Mouse (Mus musculus): ENCODE data around the gene Gnas. TPM values are rescaled to one million over a fixed set of nuclear protein-coding genes. Genes with fewer than 3 reads are reported as not detected.
A peak's percentile ranks its signal among the peaks of the same experiment; 100 is the strongest.

The Gnas gene
- polyA plus RNA-seq, 1 experiment from 2014 or later, result 1,162 TPM

- Histone ChIP-seq H3K4me3 (ENCODE audit: low read depth, low read length) (no peak overlapping the region), H3K9ac (ENCODE audit: low read length) (no peak overlapping the region), H3K9me3 (ENCODE audit: control insufficient read depth, low read length) (peaks cover 21% of the 10 kb centered on the region), H3K36me3 (ENCODE audit: control insufficient read depth, insufficient read depth, low read length) (no peaks in the 10 kb centered on the region), H3K27ac (ENCODE audit: low read depth, low read length) (no peak overlapping the region), H3K4me1 (ENCODE audit: control insufficient read depth, insufficient read depth, low read length) (peaks cover 3% of the 10 kb centered on the region; the same call in 1 of the 2 replicates), H3K4me2 (peak overlapping the region; percentile 52; the same call in 1 of the 2 replicates), H3K27me3 (ENCODE audit: control insufficient read depth, insufficient read depth, low read length) (peaks cover 33% of the 10 kb centered on the region)
- 48% methylated on average over 33 of the region's 33 CpGs for WGBS
- DNase-seq (ENCODE audit: low spot score, missing footprints) (no peak), ATAC-seq (ENCODE audit: low FRiP score) (no peak)
Measured at GRCm38 (mm10) chr2:174298471-174298870, 14.4 kb downstream of the Gnas start.

- Histone ChIP-seq H3K9me3 (ENCODE audit: control insufficient read depth, low read length) (peaks cover 21% of the 10 kb centered on the region), H3K4me2 (peak overlapping the region; percentile 52), H3K36me3 (ENCODE audit: control insufficient read depth, insufficient read depth, low read length) (no peaks in the 10 kb centered on the region), H3K9ac (ENCODE audit: low read length) (no peak overlapping the region), H3K27me3 (ENCODE audit: control insufficient read depth, insufficient read depth, low read length) (peaks cover 33% of the 10 kb centered on the region), H3K4me1 (ENCODE audit: control insufficient read depth, insufficient read depth, low read length) (peaks cover 2% of the 10 kb centered on the region; the same call in 1 of the 2 replicates), H3K4me3 (ENCODE audit: low read depth, low read length) (peak overlapping the region; percentile 25), H3K27ac (ENCODE audit: low read depth, low read length) (no peak overlapping the region)
- DNase-seq (ENCODE audit: low spot score, missing footprints) (no peak), ATAC-seq (ENCODE audit: low FRiP score) (no peak)
- 47% methylated on average over 48 of the region's 48 CpGs for WGBS
Measured at GRCm38 (mm10) chr2:174299091-174299770, 15.1 kb downstream of the Gnas start.

GRCm38 (mm10) chr2:174299771-174300160, 15.6 kb downstream of the Gnas start:
- Histone ChIP-seq H3K9ac (ENCODE audit: low read length) (no peak overlapping the region), H3K27ac (ENCODE audit: low read depth, low read length) (no peak overlapping the region), H3K4me2 (peak overlapping the region; percentile 52), H3K4me1 (ENCODE audit: control insufficient read depth, insufficient read depth, low read length) (peaks cover 2% of the 10 kb centered on the region; the same call in 1 of the 2 replicates), H3K36me3 (ENCODE audit: control insufficient read depth, insufficient read depth, low read length) (no peaks in the 10 kb centered on the region), H3K27me3 (ENCODE audit: control insufficient read depth, insufficient read depth, low read length) (peaks cover 33% of the 10 kb centered on the region), H3K4me3 (ENCODE audit: low read depth, low read length) (peak overlapping the region; percentile 25), H3K9me3 (ENCODE audit: control insufficient read depth, low read length) (peaks cover 21% of the 10 kb centered on the region)
- 47% methylated on average over 34 of the region's 34 CpGs for WGBS
- no peak for ATAC-seq (ENCODE audit: low FRiP score)
- peak; percentile 88 for DNase-seq (ENCODE audit: low spot score, missing footprints)

GRCm38 (mm10) chr2:174300186-174300585, 16.1 kb downstream of the Gnas start:
- Histone ChIP-seq H3K27me3 (ENCODE audit: control insufficient read depth, insufficient read depth, low read length) (peaks cover 33% of the 10 kb centered on the region), H3K27ac (ENCODE audit: low read depth, low read length) (no peak overlapping the region), H3K4me3 (ENCODE audit: low read depth, low read length) (peak overlapping the region; percentile 25), H3K36me3 (ENCODE audit: control insufficient read depth, insufficient read depth, low read length) (no peaks in the 10 kb centered on the region), H3K9me3 (ENCODE audit: control insufficient read depth, low read length) (peaks cover 18% of the 10 kb centered on the region), H3K4me2 (peak overlapping the region; percentile 52), H3K4me1 (ENCODE audit: control insufficient read depth, insufficient read depth, low read length) (peaks cover 2% of the 10 kb centered on the region; the same call in 1 of the 2 replicates), H3K9ac (ENCODE audit: low read length) (no peak overlapping the region)
- WGBS, result 41% methylated on average over 27 of the region's 27 CpGs
- ATAC-seq (ENCODE audit: low FRiP score) (no peak), DNase-seq (ENCODE audit: low spot score, missing footprints) (no peak)

GRCm38 (mm10) chr2:174300666-174301065, 16.5 kb downstream of the Gnas start:
- WGBS, result 51% methylated on average over 22 of the region's 22 CpGs
- H3K9me3 ChIP-seq (ENCODE audit: control insufficient read depth, low read length), result peaks cover 15% of the 10 kb centered on the region
- peaks cover 3% of the 10 kb centered on the region for H3K4me1 ChIP-seq (ENCODE audit: control insufficient read depth, insufficient read depth, low read length)
- H3K4me2 ChIP-seq, result peak overlapping the region; percentile 52
- peak overlapping the region; percentile 25 for H3K4me3 ChIP-seq (ENCODE audit: low read depth, low read length)
- no peak overlapping the region for H3K9ac ChIP-seq (ENCODE audit: low read length)
- no peak for DNase-seq (ENCODE audit: low spot score, missing footprints)
- no peak overlapping the region for H3K27ac ChIP-seq (ENCODE audit: low read depth, low read length)
- ATAC-seq (ENCODE audit: low FRiP score), result no peak
- H3K27me3 ChIP-seq (ENCODE audit: control insufficient read depth, insufficient read depth, low read length), result peaks cover 33% of the 10 kb centered on the region
- H3K36me3 ChIP-seq (ENCODE audit: control insufficient read depth, insufficient read depth, low read length), result no peaks in the 10 kb centered on the region

GRCm38 (mm10) chr2:174302526-174302925, 18.4 kb downstream of the Gnas start:
- 32% methylated on average over 6 of the region's 6 CpGs for WGBS
- Histone ChIP-seq H3K4me2 (no peak overlapping the region), H3K4me1 (ENCODE audit: control insufficient read depth, insufficient read depth, low read length) (peaks cover 4% of the 10 kb centered on the region), H3K36me3 (ENCODE audit: control insufficient read depth, insufficient read depth, low read length) (no peaks in the 10 kb centered on the region), H3K4me3 (ENCODE audit: low read depth, low read length) (no peak overlapping the region), H3K27ac (ENCODE audit: low read depth, low read length) (no peak overlapping the region; the same call in 1 of the 2 replicates), H3K9me3 (ENCODE audit: control insufficient read depth, low read length) (peaks cover 10% of the 10 kb centered on the region; the same call in 1 of the 2 replicates), H3K9ac (ENCODE audit: low read length) (no peak overlapping the region), H3K27me3 (ENCODE audit: control insufficient read depth, insufficient read depth, low read length) (peaks cover 28% of the 10 kb centered on the region)
- ATAC-seq (ENCODE audit: low FRiP score) (no peak; the same call in 1 of the 2 replicates), DNase-seq (ENCODE audit: low spot score, missing footprints) (no peak)

- H3K27ac ChIP-seq (ENCODE audit: low read depth, low read length), result no peak overlapping the region
- no peaks in the 10 kb centered on the region for H3K9me3 ChIP-seq (ENCODE audit: control insufficient read depth, low read length)
- 0% methylated on average over 5 of the region's 5 CpGs for WGBS
- ATAC-seq (ENCODE audit: low FRiP score) (no peak), DNase-seq (ENCODE audit: low spot score, missing footprints) (no peak)
- H3K9ac ChIP-seq (ENCODE audit: low read length), result no peak overlapping the region
- no peak overlapping the region for H3K4me3 ChIP-seq (ENCODE audit: low read depth, low read length)
- no peaks in the 10 kb centered on the region for H3K27me3 ChIP-seq (ENCODE audit: control insufficient read depth, insufficient read depth, low read length)
- H3K36me3 ChIP-seq (ENCODE audit: control insufficient read depth, insufficient read depth, low read length), result no peaks in the 10 kb centered on the region
- H3K4me1 ChIP-seq (ENCODE audit: control insufficient read depth, insufficient read depth, low read length), result peaks cover 2% of the 10 kb centered on the region; the same call in 1 of the 2 replicates
- no peak overlapping the region for H3K4me2 ChIP-seq
Measured at GRCm38 (mm10) chr2:174305646-174306045, 21.5 kb downstream of the Gnas start.

- no peaks in the 10 kb centered on the region for H3K27me3 ChIP-seq (ENCODE audit: control insufficient read depth, insufficient read depth, low read length)
- no peak overlapping the region for H3K9ac ChIP-seq (ENCODE audit: low read length)
- no peak for DNase-seq (ENCODE audit: low spot score, missing footprints)
- no peak overlapping the region for H3K4me3 ChIP-seq (ENCODE audit: low read depth, low read length)
- no peak overlapping the region for H3K27ac ChIP-seq (ENCODE audit: low read depth, low read length)
- H3K36me3 ChIP-seq (ENCODE audit: control insufficient read depth, insufficient read depth, low read length), result no peaks in the 10 kb centered on the region
- 85% methylated on average over 3 of the region's 3 CpGs for WGBS
- no peak for ATAC-seq (ENCODE audit: low FRiP score)
- H3K4me2 ChIP-seq, result no peak overlapping the region
- H3K4me1 ChIP-seq (ENCODE audit: control insufficient read depth, insufficient read depth, low read length), result peaks cover 2% of the 10 kb centered on the region; the same call in 1 of the 2 replicates
- no peaks in the 10 kb centered on the region for H3K9me3 ChIP-seq (ENCODE audit: control insufficient read depth, low read length)
Measured at GRCm38 (mm10) chr2:174307903-174308302, 23.8 kb downstream of the Gnas start.

GRCm38 (mm10) chr2:174310913-174311514, 26.9 kb downstream of the Gnas start:
- Histone ChIP-seq H3K9me3 (ENCODE audit: control insufficient read depth, low read length) (no peaks in the 10 kb centered on the region), H3K9ac (ENCODE audit: low read length) (no peak overlapping the region), H3K36me3 (ENCODE audit: control insufficient read depth, insufficient read depth, low read length) (no peaks in the 10 kb centered on the region), H3K4me2 (no peak overlapping the region), H3K27me3 (ENCODE audit: control insufficient read depth, insufficient read depth, low read length) (no peaks in the 10 kb centered on the region), H3K4me3 (ENCODE audit: low read depth, low read length) (no peak overlapping the region), H3K4me1 (ENCODE audit: control insufficient read depth, insufficient read depth, low read length) (no peaks in the 10 kb centered on the region), H3K27ac (ENCODE audit: low read depth, low read length) (no peak overlapping the region)
- 13% methylated on average over 7 of the region's 7 CpGs for WGBS
- peak; percentile 91 for DNase-seq (ENCODE audit: low spot score, missing footprints)
- peak; percentile 86 for ATAC-seq (ENCODE audit: low FRiP score)

All from midbrain, embryonic 11.5 days (tissue).